ENCODE assay signal across 13 mouse cellular contexts in genomic region chr2:166885619-166886018, GRCm38 (mm10).
"Had no signal": no experiment of that assay in that cellular context is flagged by ENCODE, and none has a peak within 500 bp of the region (broad histone marks: within the 10 kb centered on the region; RNA-seq: fewer than 3 reads in every experiment).

No protein-coding gene starts in this region.

- ATAC-seq: liver, embryonic 12.5 days had no signal

- H3K4me1 ChIP-seq: kidney, embryonic 15.5 days; liver, embryonic 12.5 days; lung, embryonic 15.5 days had no signal

- H3K27me3 ChIP-seq: kidney, embryonic 15.5 days; liver, embryonic 12.5 days; liver, embryonic 15.5 days; lung, embryonic 15.5 days had no signal

- H3K9ac ChIP-seq: kidney, embryonic 15.5 days; liver, embryonic 12.5 days; liver, embryonic 15.5 days; lung, embryonic 15.5 days had no signal

- H3K27ac ChIP-seq: kidney, embryonic 15.5 days; left cerebral cortex, adult 2 months; liver, embryonic 12.5 days; liver, embryonic 15.5 days; lung, embryonic 15.5 days; stomach, postnatal 0 days had no signal

- H3K4me3 ChIP-seq: kidney, embryonic 15.5 days; left cerebral cortex, adult 2 months; liver, embryonic 12.5 days; liver, embryonic 15.5 days; lung, embryonic 15.5 days had no signal

- DNase-seq: kidney, adult 11 months; kidney, adult 8-10 months; lung, adult 18-20 months; lung, postnatal 10 days; lung, postnatal 36 days; thymus, adult 2 months; thymus, postnatal 25 days had no signal

- H3K9me3 ChIP-seq: kidney, embryonic 15.5 days; liver, embryonic 12.5 days; liver, embryonic 15.5 days; lung, embryonic 15.5 days had no signal
